Mouse (Mus musculus): ENCODE results near the gene Actr2.

- TF ChIP-seq CTCF (IDR thresholded peaks at IDR 0.05), result no peak
- no peak for TF ChIP-seq POLR2A (IDR thresholded peaks at IDR 0.05; ENCODE audit: insufficient read depth, low read depth, low read length)
These were observed 44.2 kb downstream of the Actr2 start for GRCm38 (mm10) chr11:20068346-20069004.
